Mouse (Mus musculus) kidney, embryonic 15.5 days (tissue): ENCODE results near the gene Mllt10. TPM values are rescaled to one million over a fixed set of nuclear protein-coding genes. Genes with fewer than 3 reads are reported as not detected.
A peak's percentile ranks its signal among the peaks of the same experiment; 100 is the strongest.

Source experiments
- ATAC-seq: fragments of 200-750 bp; cut with Nextera tagmentation; replicated peaks from 2 replicates; pipeline ENCODE4 v1.8.0; 2017; ENCODE audit warnings: moderate TSS enrichment; ENCODE audit not compliant: low FRiP score
- H3K27ac ChIP-seq: fragments of 300-500 bp; sonication (generic); 2 replicates; pipeline ENCODE4 v1.5.1; 2015; ENCODE audit warnings: mild to moderate bottlenecking, inconsistent platforms
- H3K27me3 ChIP-seq: fragments of 300-500 bp; sonication (generic); 2 replicates; pipeline ENCODE4 v1.6.1; 2015; ENCODE audit warnings: inconsistent platforms
- H3K36me3 ChIP-seq: fragments of 300-500 bp; sonication (generic); 2 replicates; pipeline ENCODE4 v1.6.1; 2015; ENCODE audit warnings: inconsistent platforms
- H3K4me1 ChIP-seq: fragments of 300-500 bp; sonication (generic); 2 replicates; pipeline ENCODE4 v1.6.1; 2015; ENCODE audit warnings: inconsistent platforms
- H3K4me2 ChIP-seq: fragments of 300-500 bp; sonication (generic); 2 replicates; pipeline ENCODE4 v1.6.1; 2015; ENCODE audit warnings: moderate library complexity, mild to moderate bottlenecking, inconsistent platforms
- H3K4me3 ChIP-seq: fragments of 300-500 bp; sonication (generic); replicated peaks from 2 replicates; pipeline ENCODE4 v1.5.1; 2015; ENCODE audit warnings: mild to moderate bottlenecking, inconsistent platforms
- H3K9ac ChIP-seq: fragments of 300-500 bp; sonication (generic); 2 replicates; pipeline ENCODE4 v1.6.1; 2015; ENCODE audit warnings: mild to moderate bottlenecking, inconsistent platforms
- H3K9me3 ChIP-seq: fragments of 300-500 bp; sonication (generic); replicated peaks from 2 replicates; pipeline ENCODE4 v1.6.1; 2016; ENCODE audit warnings: inconsistent platforms
- WGBS: fragments of 180-500 bp; shearing (Covaris S2); methylation state at CpG from one replicate; pipeline ENCODE4 v1.1.7; 2015; ENCODE audit warnings: mixed read lengths; 5-methylcytosine and 5-hydroxymethylcytosine counted together
- polyA plus RNA-seq: library from polyadenylated mRNA; unstranded; fragments of >200 nt; fragmentation: Nextera tagmentation; extraction: Ambion mirVana; gene quantifications from 2 replicates; pipeline ENCODE4 v1.2.1, GENCODE M21; 2015

The Mllt10 gene
- polyA plus RNA-seq, 1 experiment from 2014 or later: 72.9 TPM

DNA sequence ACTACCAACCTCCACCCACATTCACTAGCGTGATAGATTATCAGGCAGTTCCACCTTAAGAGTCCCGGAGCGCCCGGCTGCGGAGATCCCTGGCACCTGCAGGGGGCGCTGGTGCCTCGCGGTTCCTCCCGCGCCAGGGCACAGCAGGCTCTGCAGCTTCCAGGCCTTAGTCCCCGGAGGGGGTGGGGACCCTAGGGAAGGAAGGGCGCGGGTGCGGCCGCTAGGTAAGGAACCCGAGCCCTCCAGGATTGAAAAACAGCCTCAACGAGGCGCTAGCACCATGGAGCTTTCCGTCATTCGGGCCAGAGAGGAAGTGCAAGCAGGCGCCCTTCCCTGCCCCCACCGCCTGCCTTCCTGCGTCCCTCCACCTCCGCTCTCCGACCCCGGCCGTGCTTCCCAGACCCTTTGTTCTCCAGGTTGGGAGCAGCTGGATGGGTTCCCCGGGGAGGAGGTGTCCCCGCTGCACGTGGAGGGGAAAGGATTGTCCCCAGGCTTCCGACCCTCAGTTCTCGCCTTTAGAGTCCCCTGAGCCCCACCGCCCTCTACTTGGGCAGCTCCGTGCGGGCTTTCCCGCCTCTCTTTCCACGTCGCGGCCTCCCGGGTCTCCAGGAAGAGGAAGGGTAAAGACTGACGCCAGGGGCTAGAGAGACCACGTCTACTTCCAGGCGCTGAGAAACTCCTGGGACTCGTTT is 27.4 kb upstream of the Mllt10 start:
- Histone ChIP-seq H3K9me3 (no peaks in the 10 kb centered on the region), H3K4me3 (peak overlapping the region; percentile 67), H3K4me2 (peak overlapping the region; percentile 95), H3K27me3 (no peaks in the 10 kb centered on the region), H3K4me1 (peaks cover 42% of the 10 kb centered on the region), H3K27ac (peak overlapping the region; percentile 99), H3K9ac (peak overlapping the region; percentile 82), H3K36me3 (no peaks in the 10 kb centered on the region)
- WGBS: under 1% methylated on average over 40 of the region's 44 CpGs
- peak; percentile 92 for ATAC-seq

DNA sequence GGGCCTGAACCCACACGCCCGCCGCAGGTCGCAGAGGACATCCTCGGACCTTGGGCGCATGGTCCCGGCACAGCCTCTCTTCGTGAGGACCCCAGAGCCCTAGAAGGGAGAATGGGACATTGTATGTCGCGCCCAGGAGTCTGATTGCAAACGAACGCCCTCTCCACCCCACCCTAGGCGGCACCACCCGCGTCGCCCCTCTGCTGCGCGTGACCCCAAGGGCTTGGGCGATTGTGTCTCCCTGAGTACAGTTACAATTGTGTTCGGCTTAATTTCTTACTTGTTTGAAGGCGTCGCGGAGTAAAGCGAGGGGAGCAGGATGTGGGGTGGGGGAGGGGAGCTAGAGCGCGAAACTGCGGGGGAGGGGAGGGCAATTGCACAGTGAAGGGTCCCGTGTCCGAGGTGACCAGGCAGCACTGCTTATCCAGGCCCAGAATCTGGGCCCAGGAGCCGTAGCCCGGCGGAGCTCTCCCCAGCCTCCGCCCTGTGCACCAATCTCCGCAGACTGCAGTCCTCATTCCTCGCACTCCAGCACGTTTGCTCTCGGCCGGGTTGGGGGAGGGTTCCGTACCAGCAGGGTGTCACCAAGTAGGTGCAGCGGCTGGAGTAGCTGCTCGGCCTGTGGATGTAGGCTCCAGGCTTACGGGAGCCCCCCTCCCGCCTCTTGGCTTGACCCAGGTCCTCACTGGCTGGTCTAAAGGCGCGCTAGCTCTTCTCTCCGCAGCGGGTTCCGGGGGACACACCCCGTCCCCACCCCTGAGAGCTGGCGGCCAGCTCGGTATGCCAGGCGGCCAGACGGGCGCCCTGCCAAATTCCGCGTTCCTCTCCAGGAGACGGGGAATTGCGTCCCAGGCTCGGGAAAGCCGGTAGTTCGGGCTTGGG is 26.7 kb upstream of the Mllt10 start:
- Histone ChIP-seq H3K4me3 (peak overlapping the region; percentile 67), H3K36me3 (no peaks in the 10 kb centered on the region), H3K9ac (peak overlapping the region; percentile 82), H3K9me3 (no peaks in the 10 kb centered on the region), H3K4me2 (peak overlapping the region; percentile 95), H3K4me1 (peaks cover 50% of the 10 kb centered on the region), H3K27ac (peak overlapping the region; percentile 99), H3K27me3 (no peaks in the 10 kb centered on the region)
- under 1% methylated on average over 61 of the region's 61 CpGs for WGBS
- ATAC-seq: peak; percentile 66

DNA sequence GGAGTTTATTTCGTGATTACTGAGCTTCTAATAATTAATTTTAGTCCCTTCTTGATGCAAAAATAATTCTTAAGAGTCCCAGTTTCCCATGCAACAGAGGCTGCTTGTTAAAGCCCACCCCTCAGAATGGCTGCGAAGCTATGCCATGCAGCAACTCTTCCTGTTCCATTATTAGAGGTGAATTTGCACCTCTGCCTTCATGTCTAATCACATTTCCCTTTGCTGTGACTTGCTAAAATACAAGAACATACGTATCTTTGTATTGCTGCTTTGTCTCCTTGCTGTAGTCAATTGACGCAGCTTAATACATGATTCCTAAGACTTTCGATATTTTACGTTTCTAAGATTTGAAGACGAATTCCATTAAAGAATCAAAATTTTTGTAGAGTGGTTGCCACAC is 25.4 kb upstream of the Mllt10 start:
- Histone ChIP-seq H3K4me1 (peaks cover 62% of the 10 kb centered on the region), H3K36me3 (no peaks in the 10 kb centered on the region), H3K9ac (no peak overlapping the region), H3K9me3 (no peaks in the 10 kb centered on the region), H3K4me3 (no peak overlapping the region), H3K27ac (no peak overlapping the region), H3K27me3 (no peaks in the 10 kb centered on the region), H3K4me2 (no peak overlapping the region)
- ATAC-seq: no peak
- 89% methylated on average over 7 of the region's 7 CpGs for WGBS

GRCm38 (mm10) chr2:18030581-18030980 is 24.5 kb upstream of the Mllt10 start:
- Histone ChIP-seq H3K27ac (no peak overlapping the region), H3K9me3 (no peaks in the 10 kb centered on the region), H3K4me1 (peaks cover 66% of the 10 kb centered on the region), H3K4me3 (no peak overlapping the region), H3K9ac (no peak overlapping the region), H3K4me2 (peak overlapping the region; percentile 70), H3K27me3 (no peaks in the 10 kb centered on the region), H3K36me3 (no peaks in the 10 kb centered on the region)
- ATAC-seq: no peak
- WGBS: 55% methylated on average over 8 of the region's 8 CpGs

GRCm38 (mm10) chr2:18031271-18031821 is 23.7 kb upstream of the Mllt10 start:
- 6% methylated on average over 26 of the region's 26 CpGs for WGBS

DNA sequence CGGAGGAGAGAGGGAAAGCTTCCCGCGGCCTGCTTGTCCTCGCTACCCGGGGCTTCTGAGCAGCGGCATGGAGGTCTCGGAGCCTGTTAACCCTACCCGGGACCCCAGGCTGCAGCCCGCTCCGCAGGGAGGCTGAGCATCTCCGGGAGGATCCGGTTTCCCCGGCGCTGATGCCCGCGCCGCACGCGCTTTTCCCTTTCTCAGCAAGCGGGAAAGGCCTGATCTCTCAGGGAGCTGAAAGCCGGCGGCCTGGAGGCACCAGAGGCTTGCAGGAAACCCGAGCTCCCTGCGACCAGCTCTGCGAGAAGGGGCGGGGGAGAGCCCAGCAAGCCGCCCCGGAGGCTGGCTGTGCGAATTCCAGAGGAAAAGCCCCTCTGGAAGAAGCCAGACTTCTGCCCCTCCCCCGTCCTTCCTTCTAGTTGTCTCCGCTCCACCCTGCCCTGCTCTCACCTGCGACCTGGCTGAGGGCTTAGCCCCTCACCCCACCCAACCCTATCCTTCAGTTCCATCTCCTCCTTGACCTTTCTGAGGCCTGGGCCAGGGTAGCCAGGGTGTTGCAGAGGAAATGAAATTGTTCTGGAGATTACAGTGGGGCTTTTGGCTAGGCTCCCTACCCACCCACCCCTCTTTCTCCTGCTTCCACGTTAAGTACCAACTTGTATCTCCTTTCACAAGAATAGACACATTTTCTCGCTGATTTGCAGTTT is 23.1 kb upstream of the Mllt10 start:
- H3K9me3 ChIP-seq: no peaks in the 10 kb centered on the region
- H3K27ac ChIP-seq: peak overlapping the region; percentile 83
- H3K9ac ChIP-seq: peak overlapping the region; percentile 59
- peak; percentile 13 for ATAC-seq
- WGBS: 3% methylated on average over 32 of the region's 34 CpGs
- H3K27me3 ChIP-seq: no peaks in the 10 kb centered on the region
- no peaks in the 10 kb centered on the region for H3K36me3 ChIP-seq
- peaks cover 55% of the 10 kb centered on the region for H3K4me1 ChIP-seq
- peak overlapping the region; percentile 37 for H3K4me3 ChIP-seq
- H3K4me2 ChIP-seq: peak overlapping the region; percentile 70

More at GRCm38 (mm10) chr2:18031271-18031821, 23.7 kb upstream of the Mllt10 start:
- no peaks in the 10 kb centered on the region for H3K27me3 ChIP-seq
- peaks cover 61% of the 10 kb centered on the region for H3K4me1 ChIP-seq
- no peak for ATAC-seq
- H3K4me2 ChIP-seq: peak overlapping the region; percentile 70
- H3K9me3 ChIP-seq: no peaks in the 10 kb centered on the region
- peak overlapping the region; percentile 59 for H3K9ac ChIP-seq
- peak overlapping the region; percentile 83 for H3K27ac ChIP-seq
- H3K4me3 ChIP-seq: peak overlapping the region; percentile 37
- no peaks in the 10 kb centered on the region for H3K36me3 ChIP-seq

GRCm38 (mm10) chr2:18032538-18032895 is 22.5 kb upstream of the Mllt10 start:
- no peaks in the 10 kb centered on the region for H3K36me3 ChIP-seq
- peaks cover 52% of the 10 kb centered on the region for H3K4me1 ChIP-seq
- no peak for ATAC-seq
- H3K27ac ChIP-seq: peak overlapping the region; percentile 83
- no peaks in the 10 kb centered on the region for H3K27me3 ChIP-seq
- no peak overlapping the region for H3K9ac ChIP-seq
- H3K4me3 ChIP-seq: no peak overlapping the region
- H3K4me2 ChIP-seq: peak overlapping the region; percentile 70; the same call in 1 of the 2 replicates
- H3K9me3 ChIP-seq: no peaks in the 10 kb centered on the region
- 52% methylated on average over 5 of the region's 5 CpGs for WGBS

- Histone ChIP-seq H3K4me1 (peaks cover 55% of the 10 kb centered on the region), H3K27me3 (no peaks in the 10 kb centered on the region), H3K4me3 (no peak overlapping the region), H3K9me3 (no peaks in the 10 kb centered on the region), H3K27ac (peak overlapping the region; percentile 83; the same call in 1 of the 2 replicates), H3K36me3 (no peaks in the 10 kb centered on the region), H3K9ac (no peak overlapping the region), H3K4me2 (no peak overlapping the region)
- ATAC-seq: no peak
- WGBS: 60% methylated on average over 10 of the region's 10 CpGs
Measured at GRCm38 (mm10) chr2:18033166-18034108, 21.6 kb upstream of the Mllt10 start.

DNA sequence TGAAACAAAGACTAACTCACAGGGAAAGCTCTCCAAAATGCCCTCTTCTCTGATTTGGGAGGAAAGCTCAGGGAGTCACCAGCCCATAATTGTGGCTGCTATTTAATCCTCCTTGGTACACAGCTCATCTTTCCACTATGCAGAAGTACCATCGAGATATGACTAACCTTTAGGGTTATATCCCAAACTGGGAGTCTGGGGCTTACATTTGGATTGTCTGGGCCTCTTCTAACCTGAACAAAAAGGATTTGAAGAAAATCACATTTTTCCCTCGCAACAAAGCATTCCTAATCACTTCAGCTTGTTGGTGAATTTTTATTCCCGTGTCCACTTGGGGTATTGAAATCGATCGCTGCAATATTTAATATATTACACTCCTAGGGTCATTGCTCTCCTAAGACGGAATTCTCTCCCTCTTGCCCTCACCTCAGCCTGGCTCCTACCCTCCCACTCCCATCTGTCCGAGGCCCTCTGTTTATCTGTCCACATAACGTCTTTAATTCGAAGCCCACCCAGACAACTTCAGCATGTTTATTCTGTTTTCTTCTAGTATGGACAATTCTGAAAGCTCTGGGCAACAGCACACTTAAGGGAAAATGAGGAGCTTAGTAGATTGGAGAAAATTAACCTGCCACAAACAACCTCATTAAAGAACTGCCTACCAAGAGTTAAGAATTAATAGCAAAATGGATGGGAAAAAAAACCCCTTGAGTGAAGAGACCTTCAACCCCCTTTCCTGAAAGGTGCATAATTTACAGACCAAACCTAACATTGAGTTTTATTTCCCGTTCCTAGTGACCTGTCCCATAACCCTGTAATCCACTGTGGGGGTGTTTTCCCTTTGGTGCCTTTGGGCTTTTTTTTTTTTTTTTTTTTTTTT is 20.4 kb upstream of the Mllt10 start:
- H3K36me3 ChIP-seq: no peaks in the 10 kb centered on the region
- peak overlapping the region; percentile 83 for H3K27ac ChIP-seq
- no peak overlapping the region for H3K4me2 ChIP-seq
- no peaks in the 10 kb centered on the region for H3K9me3 ChIP-seq
- peaks cover 64% of the 10 kb centered on the region for H3K4me1 ChIP-seq
- H3K27me3 ChIP-seq: no peaks in the 10 kb centered on the region
- ATAC-seq: no peak
- H3K4me3 ChIP-seq: no peak overlapping the region
- no peak overlapping the region for H3K9ac ChIP-seq
- WGBS: 36% methylated on average over 10 of the region's 10 CpGs

DNA sequence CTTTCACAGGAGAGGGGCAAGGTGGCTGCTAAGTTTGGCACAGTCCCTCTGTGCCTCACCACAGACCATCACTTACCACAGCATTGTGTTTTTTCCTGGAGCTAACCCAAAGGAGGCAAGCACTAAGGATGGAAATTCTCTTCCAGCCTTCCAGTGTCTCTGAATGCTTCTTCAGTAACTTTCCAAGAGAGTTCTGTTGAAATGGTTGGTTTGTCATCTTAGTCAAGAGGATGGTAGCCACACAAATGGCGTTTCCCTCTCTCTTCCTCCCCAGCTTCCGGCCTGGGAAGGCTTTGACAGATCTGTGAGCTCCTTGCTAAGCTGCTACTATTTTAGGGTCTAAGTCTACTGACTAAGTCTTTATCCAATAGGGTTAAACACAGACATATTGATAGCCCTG is 17.5 kb upstream of the Mllt10 start, which contains the start of gene A930004D18Rik:
Gene A930004D18Rik, minus strand, starts transcription at position 247 of the 400 bp plus-strand sequence.
- Histone ChIP-seq H3K9ac (no peak within 1 kb of the TSS), H3K4me2 (no peak within 1 kb of the TSS), H3K4me3 (no peak within 1 kb of the TSS), H3K27ac (peak within 1 kb of the TSS; percentile 91; the same call in 1 of the 2 replicates), H3K9me3 (no peaks in the 10 kb centered on the region), H3K4me1 (peaks cover 69% of the 10 kb centered on the region), H3K36me3 (no peaks in the 10 kb centered on the region), H3K27me3 (no peaks in the 10 kb centered on the region)
- WGBS: 74% methylated on average over 2 of the region's 2 CpGs
- no peak for ATAC-seq
